Mouse (Mus musculus): ENCODE results near the gene Vmn1r15. TPM values are rescaled to one million over a fixed set of nuclear protein-coding genes. Genes with fewer than 3 reads are reported as not detected.

The Vmn1r15 gene
- not detected in 2 replicates for polyA plus RNA-seq (2016; fragmentation: Nextera tagmentation; extraction: Ambion mirVana)

DNA sequence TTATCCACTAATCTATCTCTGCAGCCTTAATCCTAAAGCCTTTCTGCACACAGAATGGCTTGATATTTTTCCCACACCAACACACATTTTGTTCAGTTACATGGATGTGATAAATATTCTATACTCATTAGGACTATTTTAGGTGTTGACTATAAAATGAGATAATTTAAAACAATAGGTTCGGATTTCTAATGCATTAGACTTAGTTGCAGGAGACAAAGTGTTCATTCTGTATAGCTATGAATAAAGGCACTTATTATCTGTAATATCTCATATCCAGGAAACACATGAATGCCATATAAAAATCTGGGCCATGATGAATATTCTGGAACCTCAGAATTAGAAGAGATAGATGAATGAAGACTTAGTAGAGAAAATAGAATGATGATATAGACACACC, at the start of gene Vmn1r15:
Gene Vmn1r15 (plus strand): TSS at position 301 of the 400 bp plus-strand sequence.
- 71% methylated on average over 1 of the region's 1 CpGs for WGBS
- Histone ChIP-seq H3K4me3 (no peak within 1 kb of the TSS), H3K4me2 (replicated peaks) (no peak within 1 kb of the TSS), H3K9me3 (no peaks in the 10 kb centered on the region), H3K27me3 (no peaks in the 10 kb centered on the region), H3K9ac (no peak within 1 kb of the TSS), H3K36me3 (no peaks in the 10 kb centered on the region), H3K4me1 (no peaks in the 10 kb centered on the region), H3K27ac (no peak within 1 kb of the TSS)
- ATAC-seq (ENCODE audit: insufficient number of reproducible peaks, insufficient read depth, low FRiP score, low TSS enrichment): no peak

DNA sequence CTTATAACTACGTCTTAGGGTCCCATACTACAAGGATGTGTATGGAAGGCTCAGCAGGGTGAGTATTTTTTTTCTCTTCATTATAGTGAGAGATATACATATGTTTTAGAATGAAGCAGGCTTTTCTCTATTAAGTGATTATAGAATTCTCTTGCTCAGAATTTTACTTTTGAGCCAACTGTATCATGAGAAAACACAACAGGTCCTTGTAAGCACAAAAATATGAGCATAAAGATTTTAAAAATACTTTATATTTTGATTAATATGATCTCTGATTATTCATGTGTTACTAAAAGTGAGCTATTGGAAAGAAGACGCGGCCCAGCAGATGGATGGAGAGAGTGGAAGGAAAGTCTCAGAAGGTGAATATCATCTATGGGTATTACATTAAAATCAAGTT, 26.4 kb upstream of the Vmn1r15 start, which contains the start of gene Vmn1r14:
Gene Vmn1r14 (plus strand): TSS at position 301 of the 400 bp plus-strand sequence.
- H3K36me3 ChIP-seq: no peaks in the 10 kb centered on the region
- H3K9me3 ChIP-seq: no peaks in the 10 kb centered on the region
- 92% methylated on average over 3 of the region's 3 CpGs for WGBS
- ATAC-seq (ENCODE audit: insufficient number of reproducible peaks, insufficient read depth, low FRiP score, low TSS enrichment): no peak
- H3K4me1 ChIP-seq: no peaks in the 10 kb centered on the region
- H3K27ac ChIP-seq: no peak within 1 kb of the TSS
- H3K4me2 ChIP-seq (replicated peaks): no peak within 1 kb of the TSS
- no peaks in the 10 kb centered on the region for H3K27me3 ChIP-seq
- H3K9ac ChIP-seq: no peak within 1 kb of the TSS
- H3K4me3 ChIP-seq: no peak within 1 kb of the TSS

GRCm38 (mm10) chr6:57260990-57261389, 3.2 kb downstream of the Vmn1r15 start:
- Histone ChIP-seq H3K36me3 (no peaks in the 10 kb centered on the region), H3K4me1 (no peaks in the 10 kb centered on the region), H3K4me2 (replicated peaks) (no peak overlapping the region), H3K4me3 (no peak overlapping the region), H3K9me3 (no peaks in the 10 kb centered on the region), H3K27me3 (no peaks in the 10 kb centered on the region), H3K27ac (no peak overlapping the region), H3K9ac (no peak overlapping the region)
- 88% methylated on average over 2 of the region's 2 CpGs for WGBS
- ATAC-seq (ENCODE audit: insufficient number of reproducible peaks, insufficient read depth, low FRiP score, low TSS enrichment): no peak

DNA sequence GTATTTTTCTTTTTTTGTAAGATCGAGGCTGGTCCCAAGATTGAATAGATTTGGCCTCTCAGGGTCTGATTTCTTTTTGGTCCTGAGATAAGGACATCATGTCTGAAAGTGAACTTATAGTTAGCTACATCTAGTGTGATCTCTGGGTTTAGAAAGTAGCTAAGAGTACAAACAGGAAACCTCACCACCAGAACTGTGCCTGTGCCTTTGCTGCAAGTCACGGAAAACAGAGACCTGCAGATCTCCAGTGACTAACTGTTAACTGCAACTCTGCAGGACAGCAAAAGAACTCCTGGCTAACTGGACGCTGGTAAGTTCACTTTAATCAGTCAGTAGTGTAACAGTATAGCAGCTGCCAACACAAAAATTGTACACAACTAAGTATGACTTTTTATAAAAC, 14.1 kb downstream of the Vmn1r15 start:
- Histone ChIP-seq H3K27ac (no peak overlapping the region), H3K4me3 (no peak overlapping the region), H3K9ac (no peak overlapping the region), H3K9me3 (no peaks in the 10 kb centered on the region), H3K4me1 (no peaks in the 10 kb centered on the region), H3K27me3 (no peaks in the 10 kb centered on the region), H3K36me3 (no peaks in the 10 kb centered on the region), H3K4me2 (replicated peaks) (no peak overlapping the region)
- ATAC-seq (ENCODE audit: insufficient number of reproducible peaks, insufficient read depth, low FRiP score, low TSS enrichment): no peak
- WGBS: 67% methylated on average over 3 of the region's 3 CpGs

- Histone ChIP-seq H3K4me3 (no peak overlapping the region), H3K4me1 (no peaks in the 10 kb centered on the region), H3K9me3 (no peaks in the 10 kb centered on the region), H3K27ac (no peak overlapping the region), H3K36me3 (no peaks in the 10 kb centered on the region), H3K4me2 (replicated peaks) (no peak overlapping the region), H3K27me3 (no peaks in the 10 kb centered on the region), H3K9ac (no peak overlapping the region)
- ATAC-seq (ENCODE audit: insufficient number of reproducible peaks, insufficient read depth, low FRiP score, low TSS enrichment): no peak
Observed at GRCm38 (mm10) chr6:57272517-57272916, 14.8 kb downstream of the Vmn1r15 start.

GRCm38 (mm10) chr6:57278952-57279351, 21.2 kb downstream of the Vmn1r15 start:
- no peak overlapping the region for H3K9ac ChIP-seq
- H3K27ac ChIP-seq: no peak overlapping the region
- H3K9me3 ChIP-seq: no peaks in the 10 kb centered on the region
- H3K27me3 ChIP-seq: no peaks in the 10 kb centered on the region
- H3K36me3 ChIP-seq: no peaks in the 10 kb centered on the region
- H3K4me2 ChIP-seq (replicated peaks): no peak overlapping the region
- no peak for ATAC-seq (ENCODE audit: insufficient number of reproducible peaks, insufficient read depth, low FRiP score, low TSS enrichment)
- no peaks in the 10 kb centered on the region for H3K4me1 ChIP-seq
- H3K4me3 ChIP-seq: no peak overlapping the region

Other genes with a start within 250 kb of the Vmn1r15 start
- not detected in 2 replicates for gene Vmn1r7, start 232.6 kb upstream of the Vmn1r15 start, polyA plus RNA-seq (2016; fragmentation: Nextera tagmentation; extraction: Ambion mirVana)
- not detected in 2 replicates for gene Vmn1r8, start 225.7 kb upstream of the Vmn1r15 start, polyA plus RNA-seq (2016; fragmentation: Nextera tagmentation; extraction: Ambion mirVana)
- gene Vmn1r9, start 191.2 kb upstream of the Vmn1r15 start, polyA plus RNA-seq (2016; fragmentation: Nextera tagmentation; extraction: Ambion mirVana): not detected in 2 replicates
- not detected in 2 replicates for gene Vmn1r10, start 148.5 kb upstream of the Vmn1r15 start, polyA plus RNA-seq (2016; fragmentation: Nextera tagmentation; extraction: Ambion mirVana)
- gene Vmn1r11, start 124.5 kb upstream of the Vmn1r15 start, polyA plus RNA-seq (2016; fragmentation: Nextera tagmentation; extraction: Ambion mirVana): not detected in 2 replicates
- not detected in 2 replicates for gene Vmn1r12, start 101.0 kb upstream of the Vmn1r15 start, polyA plus RNA-seq (2016; fragmentation: Nextera tagmentation; extraction: Ambion mirVana)
- not detected in 2 replicates for gene Vmn1r13, start 54.7 kb upstream of the Vmn1r15 start, polyA plus RNA-seq (2016; fragmentation: Nextera tagmentation; extraction: Ambion mirVana)
- gene Vmn1r14, start 26.3 kb upstream of the Vmn1r15 start, polyA plus RNA-seq (2016; fragmentation: Nextera tagmentation; extraction: Ambion mirVana): not detected in 2 replicates
- gene Vmn1r16, start 71.5 kb downstream of the Vmn1r15 start, polyA plus RNA-seq (2016; fragmentation: Nextera tagmentation; extraction: Ambion mirVana): not detected in 2 replicates
- gene Vmn1r17, start 105.8 kb downstream of the Vmn1r15 start, polyA plus RNA-seq (2016; fragmentation: Nextera tagmentation; extraction: Ambion mirVana): not detected in 2 replicates
- gene Vmn1r18, start 137.8 kb downstream of the Vmn1r15 start, polyA plus RNA-seq (2016; fragmentation: Nextera tagmentation; extraction: Ambion mirVana): not detected in 2 replicates
- not detected in 2 replicates for gene Vmn1r19, start 145.8 kb downstream of the Vmn1r15 start, polyA plus RNA-seq (2016; fragmentation: Nextera tagmentation; extraction: Ambion mirVana)
- not detected in 2 replicates for gene Vmn1r20, start 171.0 kb downstream of the Vmn1r15 start, polyA plus RNA-seq (2016; fragmentation: Nextera tagmentation; extraction: Ambion mirVana)